Mouse (Mus musculus): ENCODE data around the gene C2.
"Not testable (repeated sequence)": the region's sequence is repeated elsewhere in the genome, so short reads cannot be mapped to it uniquely, and the experiment has no call there.

C2 gene

GRCm38 (mm10) chr17:34910982-34911381, 12.9 kb upstream of the C2 start:
- in situ Hi-C loops (cut with MboI) = loop anchor here (5.0 kb wide), 1 partner anchor 54 kb away; no protein-coding TSS in a partner anchor

GRCm38 (mm10) chr17:34902895-34903294, 4.8 kb upstream of the C2 start:
- in situ Hi-C loops (cut with MboI) = no loop called here

DNA sequence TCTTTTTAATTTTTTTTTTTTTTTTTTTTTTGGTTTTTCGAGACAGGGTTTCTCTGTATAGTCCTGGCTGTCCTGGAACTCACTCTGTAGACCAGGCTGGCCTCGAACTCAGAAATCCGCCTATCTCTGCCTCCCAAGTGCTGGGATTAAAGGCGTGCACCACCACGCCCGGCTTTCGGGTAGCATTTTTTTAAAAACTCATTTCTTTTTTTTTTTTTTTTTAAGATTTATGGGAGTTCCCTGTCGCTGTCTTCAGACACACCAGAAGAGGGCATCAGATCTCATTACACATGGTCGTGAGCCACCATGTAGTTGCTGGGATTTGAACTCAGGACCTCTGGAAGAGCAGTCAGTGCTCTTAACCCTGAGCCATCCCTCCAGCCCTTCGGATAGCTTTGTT, 3.9 kb upstream of the C2 start:
- in situ Hi-C loops (cut with MboI) = not testable (repeated sequence)

DNA sequence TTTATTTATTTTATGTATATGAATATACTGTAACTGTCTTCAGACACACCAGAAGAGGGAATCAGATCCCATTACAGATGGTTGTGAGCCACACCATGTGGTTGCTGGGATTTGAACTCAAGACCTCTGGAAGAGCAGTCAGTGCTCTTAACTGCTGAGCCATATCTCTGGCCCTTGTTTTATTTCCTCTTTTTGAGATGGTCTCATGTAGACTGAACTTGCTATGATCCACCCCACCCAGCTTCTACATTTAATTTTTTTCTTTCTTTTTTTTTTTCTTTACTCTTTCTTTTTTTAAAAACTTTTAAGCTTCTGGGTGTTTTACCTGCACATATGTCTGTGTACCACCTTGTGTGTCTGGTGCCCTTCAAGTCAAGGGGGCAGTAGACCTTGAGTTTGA, 2.8 kb upstream of the C2 start:
- in situ Hi-C loops (cut with MboI) = not testable (repeated sequence)

DNA sequence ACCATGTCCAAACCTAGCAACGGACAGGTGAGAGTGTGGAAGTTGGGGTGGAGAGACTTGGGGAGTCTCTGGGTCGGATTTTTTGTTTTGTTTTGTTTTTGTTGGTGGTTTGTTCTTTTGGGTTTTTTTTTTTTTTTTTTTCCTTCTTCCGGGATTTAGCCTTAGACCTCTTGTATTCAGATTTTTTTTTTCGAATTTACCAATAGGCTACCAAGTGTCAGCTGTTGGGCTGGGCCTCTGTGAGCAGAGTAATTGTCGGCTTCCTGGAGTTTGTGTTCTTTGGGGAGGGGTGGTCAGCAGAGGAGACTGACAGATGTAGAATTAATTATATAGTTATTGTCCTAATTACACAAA, 1.8 kb upstream of the C2 start:
- in situ Hi-C loops (cut with MboI) = no loop called here

- in situ Hi-C loops (cut with MboI) = no loop called here
Observed at GRCm38 (mm10) chr17:34899053-34899889, 1.2 kb upstream of the C2 start.

DNA sequence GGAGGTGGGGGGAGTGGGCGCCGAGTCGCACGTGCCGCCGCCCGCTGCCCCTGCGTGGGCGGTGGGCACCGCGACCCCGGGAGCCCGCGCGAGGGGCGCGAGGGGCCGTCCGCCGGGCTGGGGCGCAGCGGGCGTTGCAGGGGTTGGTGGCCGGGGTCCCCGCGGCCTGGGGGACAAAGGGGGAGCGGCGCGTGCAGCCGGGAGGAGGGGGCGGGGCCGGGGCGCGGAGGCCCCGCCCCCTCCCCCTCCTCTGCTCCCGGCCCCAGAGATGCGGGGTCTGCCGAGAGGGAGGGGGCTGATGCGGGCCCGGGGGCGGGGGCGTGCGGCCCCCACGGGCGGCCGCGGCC, 614 bp upstream of the C2 start:
- in situ Hi-C loops (cut with MboI) = no loop called here

DNA sequence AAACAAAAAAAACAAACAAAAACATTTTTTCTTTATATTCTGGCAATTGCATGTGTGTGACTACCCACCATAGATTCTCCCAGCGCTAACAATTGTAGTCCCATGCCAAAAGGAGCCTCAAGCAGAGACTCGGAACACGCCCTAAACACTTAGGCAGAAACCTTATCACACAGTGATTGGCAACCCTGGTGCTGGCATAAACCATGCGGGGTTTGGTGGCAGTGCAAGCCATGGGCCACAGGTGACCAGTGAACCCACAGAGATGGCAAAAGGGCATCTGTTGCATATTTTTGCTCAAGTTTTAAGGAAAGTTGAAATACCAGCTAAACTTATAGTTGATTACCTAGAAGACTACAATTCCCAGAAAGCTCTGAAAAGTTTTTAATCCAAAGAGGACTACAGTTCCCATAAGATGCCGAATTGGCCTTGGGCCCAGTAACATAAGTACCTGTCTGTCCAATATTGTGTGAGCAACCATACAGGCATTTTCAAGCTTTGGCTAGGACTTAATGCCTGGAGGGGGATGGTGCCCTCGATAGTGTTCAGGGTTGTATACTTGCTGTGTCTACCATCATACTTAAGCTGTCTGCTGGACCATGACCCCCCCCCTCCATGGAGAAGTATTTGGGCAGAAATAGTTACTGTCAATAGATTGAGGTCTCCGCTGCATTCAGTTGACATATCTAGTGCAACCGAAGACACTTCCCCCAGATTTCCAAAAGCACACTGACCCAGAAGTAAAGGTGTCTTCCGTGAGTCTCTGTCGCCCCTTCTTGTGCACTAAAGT, 499 bp downstream of the C2 start:
- in situ Hi-C loops (cut with MboI) = no loop called here

GRCm38 (mm10) chr17:34896366-34896765, 1.7 kb downstream of the C2 start:
- in situ Hi-C loops (cut with MboI) = no loop called here

- in situ Hi-C loops (cut with MboI) = no loop called here
Observed at GRCm38 (mm10) chr17:34895724-34896123, 2.3 kb downstream of the C2 start.

- in situ Hi-C loops (cut with MboI) = no loop called here
Observed at GRCm38 (mm10) chr17:34894801-34895530, 3.1 kb downstream of the C2 start.

DNA sequence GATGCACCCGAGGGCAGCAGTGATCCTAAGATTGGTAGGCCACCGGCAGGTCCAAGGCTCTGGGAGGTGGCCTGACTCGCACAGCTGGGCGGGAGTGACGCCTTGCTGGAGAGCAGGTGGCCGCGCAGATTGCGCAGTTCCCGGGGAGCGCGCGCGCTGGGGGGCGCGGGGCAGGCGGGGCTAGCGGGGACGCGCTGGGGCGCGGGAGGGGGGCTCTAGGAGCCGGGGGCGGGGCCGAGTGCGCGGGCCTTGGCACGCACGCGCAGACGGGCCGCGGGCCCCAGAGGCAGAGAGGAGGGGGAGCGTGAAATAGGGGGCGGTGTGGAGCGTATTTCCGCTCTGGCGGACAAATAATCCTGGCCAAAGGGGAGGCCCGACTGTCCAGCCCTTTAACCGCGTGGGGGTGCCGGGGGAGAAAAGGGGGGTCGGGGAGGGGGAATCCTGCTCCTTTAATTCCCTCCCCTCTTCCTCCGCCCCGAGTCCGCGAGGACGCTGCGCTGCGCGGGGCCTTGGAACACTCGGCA, 3.9 kb downstream of the C2 start:
- in situ Hi-C loops (cut with MboI) = no loop called here

- in situ Hi-C loops (cut with MboI) = no loop called here
Observed at GRCm38 (mm10) chr17:34893072-34893824, 4.8 kb downstream of the C2 start.

GRCm38 (mm10) chr17:34891377-34891776, 6.7 kb downstream of the C2 start:
- in situ Hi-C loops (cut with MboI) = no loop called here

DNA sequence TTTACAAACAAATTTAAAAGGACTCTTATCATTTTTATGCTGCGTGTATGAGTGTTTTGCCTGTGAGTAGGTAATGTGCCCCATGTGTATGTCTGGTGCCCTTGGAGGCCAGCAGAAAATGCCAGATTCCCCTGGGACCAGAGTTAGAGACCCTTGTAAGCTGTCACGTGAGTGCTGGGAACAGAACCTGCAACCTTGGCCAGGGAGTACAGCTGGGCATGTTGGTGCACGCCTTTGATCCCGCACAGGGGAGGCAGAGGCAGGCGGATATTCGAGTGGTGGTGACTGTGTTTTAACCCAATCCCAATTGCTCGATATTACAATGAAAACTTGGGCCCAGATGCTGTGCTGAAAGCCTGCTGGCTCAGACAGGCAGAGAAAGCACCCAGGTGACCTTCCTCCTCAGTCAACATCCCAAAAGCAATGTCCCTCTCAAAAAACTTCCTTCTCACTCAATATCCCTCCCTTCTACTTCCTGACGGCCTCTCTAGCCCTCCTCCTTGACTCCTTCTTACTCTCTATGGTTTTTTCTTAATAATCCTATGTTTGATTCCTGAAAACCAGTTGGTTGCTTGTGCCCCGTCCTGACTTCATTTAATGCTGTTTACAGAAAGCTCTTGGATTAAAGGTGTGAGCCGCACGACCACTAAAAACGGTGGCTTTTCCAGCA, 7.9 kb downstream of the C2 start:
- in situ Hi-C loops (cut with MboI) = no loop called here

DNA sequence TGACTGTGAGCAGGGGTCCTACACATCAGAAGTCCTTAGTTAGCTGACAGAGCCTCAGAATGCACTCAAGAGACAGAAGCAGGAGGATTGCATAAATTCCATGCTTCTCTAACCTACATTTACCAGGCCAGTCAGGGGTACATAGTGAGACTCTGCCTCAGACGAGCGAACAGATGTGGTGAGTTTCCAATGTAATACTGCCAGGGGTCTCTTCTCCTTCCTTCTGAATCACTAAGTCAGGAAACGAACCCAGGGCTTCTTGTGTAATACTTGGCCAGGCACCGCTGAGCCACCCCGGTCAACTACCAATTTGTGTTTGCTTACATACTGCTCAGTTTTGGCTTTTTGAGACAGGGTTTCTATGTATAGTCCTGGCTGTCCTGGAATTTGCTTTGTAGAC, 10.1 kb downstream of the C2 start:
- in situ Hi-C loops (cut with MboI) = no loop called here

- in situ Hi-C loops (cut with MboI) = no loop called here
Observed at GRCm38 (mm10) chr17:34885615-34886014, 12.4 kb downstream of the C2 start.

DNA sequence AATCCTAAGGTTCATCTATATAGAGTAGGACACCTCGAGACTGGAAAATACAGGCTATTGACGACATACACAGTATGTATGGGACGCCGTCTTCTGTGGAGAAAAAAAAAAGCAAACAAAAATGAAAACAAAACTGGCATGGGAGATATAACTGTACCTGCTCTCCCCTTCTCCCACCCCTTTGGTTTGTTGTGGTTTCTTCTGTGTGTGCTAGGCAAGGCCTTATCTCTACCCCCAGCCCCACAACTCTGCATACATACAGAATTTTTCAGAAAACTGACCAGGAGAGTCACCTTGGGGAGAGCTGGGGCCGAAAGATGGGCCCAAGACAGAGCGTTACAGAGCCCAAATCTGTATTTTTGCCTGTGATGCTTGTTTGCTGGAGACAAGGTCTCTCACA, 13.4 kb downstream of the C2 start:
- in situ Hi-C loops (cut with MboI) = no loop called here

DNA sequence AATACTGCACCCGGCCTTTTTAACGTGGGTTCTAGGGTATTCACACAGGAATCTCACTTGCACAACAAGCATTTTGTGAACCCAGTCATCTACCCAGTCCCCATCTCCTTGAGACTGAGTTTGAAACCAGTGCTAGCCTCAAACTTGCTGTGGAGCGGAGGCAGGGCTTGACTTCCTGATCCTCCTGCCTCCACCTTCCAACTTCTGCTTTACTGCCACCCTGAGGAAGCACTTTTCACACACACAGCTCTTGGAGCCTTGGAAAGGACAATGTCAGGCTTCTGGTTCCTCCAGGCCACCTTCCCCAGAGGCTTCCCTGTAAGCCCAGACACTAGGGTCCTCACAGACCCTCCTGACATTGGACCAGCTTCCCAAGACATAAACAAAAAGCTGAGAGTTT, 14.7 kb downstream of the C2 start:
- in situ Hi-C loops (cut with MboI) = no loop called here

DNA sequence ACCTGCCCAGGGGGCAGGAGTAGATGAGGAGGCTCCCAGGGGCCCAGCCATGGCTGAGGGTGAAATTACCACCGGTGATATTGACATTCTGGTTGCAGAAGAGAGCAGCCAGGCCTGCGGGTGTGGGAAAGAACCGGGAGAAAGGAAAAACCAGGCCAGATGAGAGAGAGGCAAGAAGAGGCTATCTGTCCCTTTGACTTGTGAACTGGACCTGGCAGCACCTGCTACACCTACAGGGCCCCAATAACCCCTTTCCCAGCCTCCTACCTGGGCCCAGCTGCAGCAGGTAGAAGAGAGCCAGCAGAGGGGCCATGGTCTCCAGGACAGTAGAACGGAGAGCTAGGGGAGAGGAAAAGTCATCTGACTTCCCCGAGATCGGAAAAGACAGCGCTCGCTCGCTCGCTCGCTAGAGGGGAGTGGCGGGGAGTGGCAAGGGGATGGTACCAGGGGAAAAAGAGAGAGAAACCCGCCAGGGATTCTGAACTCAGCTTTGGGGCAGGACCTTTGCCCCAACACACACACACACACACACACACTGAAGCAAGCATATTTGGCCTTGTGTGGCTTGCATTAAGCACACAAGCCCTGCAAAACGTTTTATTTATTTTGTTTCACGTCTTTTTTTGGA, 16.3 kb downstream of the C2 start, which contains the start of gene Gm20547:
Gene Gm20547, minus strand, starts transcription at position 360 of the 628 bp plus-strand sequence.
- in situ Hi-C loops (cut with MboI) = no loop called here

DNA sequence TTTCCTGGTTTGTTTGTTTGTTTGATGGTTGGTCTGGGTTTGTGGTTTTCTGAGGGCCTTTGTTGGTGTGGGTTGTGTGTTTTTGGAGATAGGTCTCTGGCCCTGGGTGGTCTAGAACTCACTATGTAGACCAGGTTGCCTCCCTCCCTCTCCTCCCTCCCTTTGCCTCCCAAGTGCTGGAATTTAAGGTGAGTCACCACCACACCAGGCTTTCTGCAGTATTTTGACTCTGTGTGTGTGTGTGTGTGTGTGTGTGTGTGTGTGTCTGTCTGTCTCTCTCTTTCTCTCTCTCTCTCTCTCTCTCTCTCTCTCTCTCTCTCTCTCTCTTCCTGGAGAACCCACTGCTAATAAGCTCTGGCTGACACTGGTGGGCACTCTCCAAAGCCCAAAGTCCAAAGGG, 16.9 kb downstream of the C2 start:
- in situ Hi-C loops (cut with MboI) = no loop called here
